Mouse (Mus musculus) common myeloid progenitor, adult 5-6 weeks (primary cell): ENCODE measurements around the gene 2610021A01Rik. TPM values are rescaled to one million over a fixed set of nuclear protein-coding genes. Genes with fewer than 3 reads are reported as not detected.
"Not testable (repeated sequence)": the region's sequence is repeated elsewhere in the genome, so short reads cannot be mapped to it uniquely, and the experiment has no call there.

Experiments used
- ATAC-seq: replicated peaks from 2 replicates; pipeline ENCODE4 v1.8.0; 2016; ENCODE audit warnings: low read depth, mild to moderate bottlenecking, moderate TSS enrichment, inconsistent platforms; ENCODE audit not compliant: poor library complexity, severe bottlenecking
- total RNA-seq: library from RNA; stranded (forward); fragments of 200-1000, 187-1606 nt; gene quantifications from 2 replicates; pipeline ENCODE4 v1.2.3, GENCODE M21; 2017

Gene 2610021A01Rik
- 31.3 and 36.4 TPM in 2 replicates for total RNA-seq

GRCm38 (mm10) chr7:41599034-41599813, at the start of gene 2610021A01Rik:
Gene 2610021A01Rik, plus strand, starts transcription at chr7:41599230.
- peak; percentile 97 for ATAC-seq

- ATAC-seq: no peak
Measured at GRCm38 (mm10) chr7:41560681-41561080, 38.3 kb upstream of the 2610021A01Rik start.

GRCm38 (mm10) chr7:41573562-41573961, 25.5 kb upstream of the 2610021A01Rik start, which contains the start of gene Gm6871:
Gene Gm6871, minus strand, starts transcription at chr7:41573662.
- not testable (repeated sequence) for ATAC-seq

- ATAC-seq: no peak
Measured at GRCm38 (mm10) chr7:41577956-41578355, 21.1 kb upstream of the 2610021A01Rik start.

GRCm38 (mm10) chr7:41582028-41582427, 17.0 kb upstream of the 2610021A01Rik start:
- ATAC-seq: no peak

- not testable (repeated sequence) for ATAC-seq
Measured at GRCm38 (mm10) chr7:41587831-41588230, 11.2 kb upstream of the 2610021A01Rik start.

- no peak for ATAC-seq
Measured at GRCm38 (mm10) chr7:41598615-41599014, 415 bp upstream of the 2610021A01Rik start.

- ATAC-seq: no peak
Measured at GRCm38 (mm10) chr7:41599932-41600548, 1.0 kb downstream of the 2610021A01Rik start.

- no peak for ATAC-seq
Measured at GRCm38 (mm10) chr7:41611654-41612053, 12.6 kb downstream of the 2610021A01Rik start.

- not testable (repeated sequence) for ATAC-seq
Measured at GRCm38 (mm10) chr7:41616241-41616640, 17.2 kb downstream of the 2610021A01Rik start.

GRCm38 (mm10) chr7:41632409-41633220, 33.6 kb downstream of the 2610021A01Rik start, which contains the start of gene Zfp788:
Gene Zfp788, plus strand, starts transcription at chr7:41633203.
- peak; percentile 91 for ATAC-seq

GRCm38 (mm10) chr7:41633221-41633984, 34.4 kb downstream of the 2610021A01Rik start:
- peak; percentile 87 for ATAC-seq

- not testable (repeated sequence) for ATAC-seq
Measured at GRCm38 (mm10) chr7:41674326-41674725, 75.3 kb downstream of the 2610021A01Rik start.

Other genes with a start within 250 kb of the 2610021A01Rik start
- 26.4 and 31.7 TPM in 2 replicates for gene AI987944, start 205.9 kb upstream of the 2610021A01Rik start, total RNA-seq
- gene Vmn2r57, start 150.5 kb upstream of the 2610021A01Rik start, total RNA-seq: 0.27 and 0.29 TPM in 2 replicates
- not detected in 2 replicates for gene Gm20449, start 99.8 kb upstream of the 2610021A01Rik start, total RNA-seq
- 18.9 and 20.4 TPM in 2 replicates for gene AW146154, start 99.3 kb upstream of the 2610021A01Rik start, total RNA-seq
- not detected in 2 replicates for gene Gm6871, start 25.6 kb upstream of the 2610021A01Rik start, total RNA-seq
- gene Zfp788, start 34.0 kb downstream of the 2610021A01Rik start, total RNA-seq: 9.4 and 11.1 TPM in 2 replicates